Mouse (Mus musculus) erythroblast, embryonic 14.5 days (primary cell): ENCODE results near the gene Sncb.

Experiments
- GATA1 ChIP-seq: IDR thresholded peaks from 2 replicates; pipeline ENCODE4 v1.6.1; 2012; ENCODE audit warnings: low read length, inconsistent platforms, mixed read lengths
- TAL1 ChIP-seq: IDR thresholded peaks from 3 replicates; pipeline ENCODE4 v1.6.1; 2012; ENCODE audit warnings: low read length, inconsistent platforms, mixed read lengths

DNA sequence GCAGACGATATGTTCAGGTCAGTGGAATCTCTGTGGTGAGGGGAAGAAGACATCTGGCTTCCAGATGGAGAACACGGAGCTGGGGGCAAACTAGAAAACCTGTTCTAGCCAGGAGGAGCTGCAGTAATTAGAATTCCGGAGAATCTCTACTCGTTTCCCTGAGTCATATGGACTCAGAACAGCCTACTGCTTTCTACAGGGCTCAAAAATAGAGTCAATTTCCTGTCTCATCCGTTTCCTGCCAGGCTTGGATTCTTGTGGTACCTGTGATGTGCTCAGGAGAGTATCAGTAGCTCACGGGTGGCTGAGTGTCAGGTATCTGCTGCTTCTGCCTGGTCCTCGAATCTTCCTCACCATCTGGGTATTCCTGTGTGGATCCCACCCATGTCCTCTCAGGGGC is 45.1 kb upstream of the Sncb start:
- TF ChIP-seq TAL1, result no peak
- TF ChIP-seq GATA1, result no peak
